Mouse (Mus musculus) stomach, embryonic 14.5 days (tissue): ENCODE results near the gene Hist1h2bc. TPM values are rescaled to one million over a fixed set of nuclear protein-coding genes. Genes with fewer than 3 reads are reported as not detected.

Experiments used
- ATAC-seq: fragments of 200-750 bp; cut with Nextera tagmentation; 2 replicates; pipeline ENCODE4 v1.8.0; 2017; ENCODE audit warnings: low read depth, moderate TSS enrichment; ENCODE audit not compliant: insufficient number of reproducible peaks, insufficient read depth, low FRiP score
- H3K27ac ChIP-seq: fragments of 300-500 bp; sonication (generic); 2 replicates; pipeline ENCODE4 v1.5.1; 2014; ENCODE audit warnings: mild to moderate bottlenecking, low read length, moderate library complexity, mixed read lengths
- H3K27me3 ChIP-seq: fragments of 300-500 bp; sonication (generic); 2 replicates; pipeline ENCODE4 v1.6.1; 2014; ENCODE audit warnings: low read length, control low read depth, mixed read lengths; ENCODE audit not compliant: control insufficient read depth, insufficient read depth
- H3K36me3 ChIP-seq: fragments of 300-500 bp; sonication (generic); 2 replicates; pipeline ENCODE4 v1.6.1; 2014; ENCODE audit warnings: mild to moderate bottlenecking, control low read depth, low read length, moderate library complexity, mixed read lengths; ENCODE audit not compliant: control insufficient read depth, insufficient read depth
- H3K4me1 ChIP-seq: fragments of 300-500 bp; sonication (generic); 2 replicates; pipeline ENCODE4 v1.6.1; 2014; ENCODE audit warnings: low read length, control low read depth, mixed read lengths; ENCODE audit not compliant: control insufficient read depth, insufficient read depth
- H3K4me2 ChIP-seq: fragments of 300-500 bp; sonication (generic); replicated peaks from 2 replicates; pipeline ENCODE4 v1.6.1; 2014; ENCODE audit warnings: low read depth, low read length, control low read depth
- H3K4me3 ChIP-seq: fragments of 300-500 bp; sonication (generic); 2 replicates; pipeline ENCODE4 v1.5.1; 2014; ENCODE audit warnings: low read depth, low read length, control low read depth
- H3K9ac ChIP-seq: fragments of 300-500 bp; sonication (generic); replicated peaks from 2 replicates; pipeline ENCODE4 v1.6.1; 2014; ENCODE audit warnings: low read depth, mild to moderate bottlenecking, control low read depth, low read length, moderate library complexity, mixed read lengths
- H3K9me3 ChIP-seq: fragments of 300-500 bp; sonication (generic); 2 replicates; pipeline ENCODE4 v1.6.1; 2016; ENCODE audit warnings: low read depth, low read length, control low read depth; ENCODE audit not compliant: control insufficient read depth
- WGBS: fragments of 180-500 bp; shearing (Covaris S2); extraction: QIAGEN DNeasy Blood & Tissue Kit; methylation state at CpG from one replicate; pipeline ENCODE4 v1.1.7; 2014; 5-methylcytosine and 5-hydroxymethylcytosine counted together
- polyA plus RNA-seq: library from polyadenylated mRNA; unstranded; fragments of >200 nt; fragmentation: Nextera tagmentation; extraction: Ambion mirVana; gene quantifications from 2 replicates; pipeline ENCODE4 v1.2.1, GENCODE M21; 2014

Gene Hist1h2bc
- polyA plus RNA-seq, 1 experiment from 2014 or later = 65.1 TPM

DNA sequence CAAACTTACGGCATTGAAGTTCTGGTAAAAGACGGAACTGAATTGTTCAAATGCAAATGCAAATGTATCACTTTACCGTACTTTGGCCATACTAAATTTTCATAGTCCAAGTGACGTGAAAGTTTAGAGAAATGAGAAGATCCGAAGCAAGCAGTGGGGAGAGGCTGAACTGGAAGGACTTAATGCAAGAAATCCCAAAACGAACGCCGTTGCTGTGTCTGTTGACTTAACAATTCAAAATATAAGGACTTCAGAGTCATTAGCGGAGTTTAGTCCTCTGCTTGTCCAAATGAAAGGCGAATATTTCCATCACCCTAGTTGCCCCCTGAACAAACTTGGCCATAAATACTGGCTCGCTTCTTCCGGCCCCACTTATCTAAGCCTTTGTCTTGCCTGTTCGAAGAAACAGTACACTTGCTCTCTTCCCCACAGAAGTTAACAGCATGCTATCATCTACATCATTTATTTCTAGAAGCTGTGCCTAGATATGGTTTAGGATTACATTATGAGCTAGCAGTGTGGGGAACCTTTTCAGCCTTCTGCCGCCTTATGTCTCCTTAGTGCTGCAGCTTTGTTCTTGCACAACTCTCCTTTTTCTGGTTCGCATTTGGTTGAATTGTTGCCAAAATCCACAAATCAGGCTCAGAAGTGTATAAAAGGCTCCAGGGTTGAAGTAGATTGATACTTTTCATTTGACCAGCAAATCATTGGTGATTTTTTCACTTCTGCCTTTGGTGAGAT, 1.3 kb downstream of the Hist1h2bc start:
- 4% methylated on average over 15 of the region's 15 CpGs for WGBS
- Histone ChIP-seq H3K9me3 (no peaks in the 10 kb centered on the region), H3K4me1 (peaks cover 9% of the 10 kb centered on the region; the same call in 1 of the 2 replicates), H3K4me3 (peak overlapping the region; percentile 34), H3K9ac (peak overlapping the region; percentile 55), H3K27me3 (no peaks in the 10 kb centered on the region), H3K27ac (peak overlapping the region; percentile 98), H3K36me3 (no peaks in the 10 kb centered on the region), H3K4me2 (peak overlapping the region; percentile 78)
- no peak for ATAC-seq

DNA sequence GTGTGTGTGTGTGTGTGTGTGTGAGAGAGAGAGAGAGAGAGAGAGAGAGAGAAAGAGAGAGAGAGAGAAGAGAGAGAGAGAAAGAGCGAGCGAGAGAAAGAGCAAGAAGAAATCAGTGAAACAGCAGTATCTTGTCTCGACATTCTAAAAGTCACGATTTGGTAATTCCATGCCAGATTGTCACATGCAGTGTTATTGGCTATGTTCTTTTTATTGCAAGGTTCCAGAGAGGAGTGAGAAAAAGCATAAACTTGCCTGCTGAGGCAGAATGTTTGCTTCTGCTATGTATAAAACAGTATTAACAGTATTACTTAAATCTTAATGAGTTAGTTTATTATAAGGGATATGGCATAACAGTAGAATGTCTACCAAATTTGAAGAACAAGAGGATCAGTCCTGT, 2.0 kb downstream of the Hist1h2bc start:
- H3K27ac ChIP-seq = peak overlapping the region; percentile 98
- H3K36me3 ChIP-seq = no peaks in the 10 kb centered on the region
- peak overlapping the region; percentile 78 for H3K4me2 ChIP-seq
- 32% methylated on average over 4 of the region's 4 CpGs for WGBS
- H3K9ac ChIP-seq = peak overlapping the region; percentile 55
- H3K4me1 ChIP-seq = peaks cover 9% of the 10 kb centered on the region; the same call in 1 of the 2 replicates
- peak overlapping the region; percentile 34 for H3K4me3 ChIP-seq
- no peak for ATAC-seq
- no peaks in the 10 kb centered on the region for H3K27me3 ChIP-seq
- H3K9me3 ChIP-seq = no peaks in the 10 kb centered on the region

DNA sequence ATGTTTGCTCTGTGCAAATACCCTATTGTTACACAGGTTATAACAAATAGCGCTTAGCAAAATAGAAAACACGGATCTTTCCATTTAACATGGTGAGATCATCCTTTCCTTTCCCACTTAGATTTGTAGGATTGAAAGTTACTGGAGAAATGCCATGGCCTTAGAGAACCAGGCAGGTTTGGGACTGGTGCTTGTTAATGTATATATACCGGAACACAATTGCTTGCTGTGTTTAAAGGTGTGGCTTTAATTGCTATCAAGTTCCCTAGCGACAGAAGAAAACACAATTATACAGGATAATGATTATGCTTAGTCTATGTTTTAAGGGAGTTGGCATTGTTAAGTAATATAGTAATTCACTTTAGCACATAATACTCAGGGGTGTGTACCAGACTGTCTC, 3.2 kb downstream of the Hist1h2bc start:
- Histone ChIP-seq H3K4me2 (no peak overlapping the region), H3K4me3 (no peak overlapping the region), H3K9ac (no peak overlapping the region), H3K4me1 (peaks cover 9% of the 10 kb centered on the region; the same call in 1 of the 2 replicates), H3K27me3 (no peaks in the 10 kb centered on the region), H3K27ac (no peak overlapping the region), H3K9me3 (no peaks in the 10 kb centered on the region), H3K36me3 (no peaks in the 10 kb centered on the region)
- 63% methylated on average over 4 of the region's 4 CpGs for WGBS
- ATAC-seq = no peak

DNA sequence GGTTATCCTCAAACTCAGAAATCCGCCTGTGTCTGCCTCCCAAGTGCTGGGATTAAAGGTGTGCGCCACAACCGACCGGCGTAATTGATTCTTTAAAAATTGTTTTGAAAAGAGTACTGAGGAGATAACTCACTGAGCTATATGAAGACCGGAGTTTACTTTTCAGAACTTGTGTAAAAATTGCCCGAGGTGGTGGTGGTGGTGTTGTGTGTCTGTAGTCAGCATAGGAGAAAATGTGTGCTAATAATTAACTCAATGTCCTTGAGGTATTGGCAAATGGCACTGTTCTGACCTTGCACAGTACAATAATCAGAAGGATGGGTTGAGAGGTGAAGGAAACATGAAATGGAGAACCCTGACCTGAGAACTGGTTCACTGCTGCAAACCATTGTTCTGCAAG, 3.9 kb downstream of the Hist1h2bc start:
- H3K9me3 ChIP-seq = no peaks in the 10 kb centered on the region
- H3K4me1 ChIP-seq = peaks cover 5% of the 10 kb centered on the region; the same call in 1 of the 2 replicates
- H3K4me2 ChIP-seq = no peak overlapping the region
- no peaks in the 10 kb centered on the region for H3K27me3 ChIP-seq
- no peak for ATAC-seq
- H3K27ac ChIP-seq = no peak overlapping the region
- 83% methylated on average over 7 of the region's 7 CpGs for WGBS
- H3K36me3 ChIP-seq = no peaks in the 10 kb centered on the region
- no peak overlapping the region for H3K4me3 ChIP-seq
- no peak overlapping the region for H3K9ac ChIP-seq

DNA sequence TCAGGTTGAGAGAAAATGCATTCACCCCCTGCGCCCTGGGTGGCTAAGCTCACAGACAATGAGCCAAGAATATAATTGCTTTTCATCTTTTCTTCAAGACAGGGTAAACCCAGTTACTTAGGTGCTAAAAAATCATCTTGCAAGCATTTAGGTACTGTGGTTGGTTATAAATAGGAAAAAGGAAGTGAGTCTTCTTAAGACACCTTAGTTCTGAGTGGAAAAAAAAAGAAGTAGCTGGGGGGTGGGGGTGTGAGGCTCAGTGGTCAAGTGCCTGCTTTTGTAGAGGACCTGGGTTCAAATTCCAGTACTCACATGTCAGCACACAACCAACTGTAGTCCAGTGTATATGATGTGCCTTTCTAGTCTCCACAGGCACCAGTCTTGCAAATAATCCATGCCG, 5.0 kb downstream of the Hist1h2bc start:
- Histone ChIP-seq H3K9me3 (no peaks in the 10 kb centered on the region), H3K9ac (no peak overlapping the region), H3K36me3 (no peaks in the 10 kb centered on the region), H3K27ac (no peak overlapping the region), H3K4me1 (0 out of 2 replicates have a peak, but pooled peaks cover 3% of the 10 kb centered on the region), H3K4me2 (no peak overlapping the region), H3K27me3 (no peaks in the 10 kb centered on the region), H3K4me3 (no peak overlapping the region)
- WGBS = 92% methylated on average over 2 of the region's 2 CpGs
- no peak for ATAC-seq

DNA sequence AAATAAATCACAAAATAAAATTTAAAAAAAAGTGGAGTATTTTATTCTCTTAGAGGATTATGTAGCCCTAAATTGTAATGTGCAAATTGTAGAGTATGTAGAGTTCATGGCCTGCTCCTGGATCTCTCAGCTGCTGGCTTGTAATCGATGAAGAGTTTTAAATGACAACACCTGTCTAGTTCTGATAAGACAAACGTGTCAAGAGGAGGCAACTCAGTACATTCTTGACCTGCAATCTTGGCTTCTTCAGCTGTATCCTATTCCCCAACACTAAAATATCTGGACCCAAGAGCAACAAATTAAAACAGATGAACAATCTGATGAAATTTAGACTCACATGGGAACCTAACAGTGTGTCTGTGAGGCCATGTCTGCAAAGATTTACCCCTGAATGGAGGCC, 5.5 kb downstream of the Hist1h2bc start:
- H3K36me3 ChIP-seq = no peaks in the 10 kb centered on the region
- no peak overlapping the region for H3K4me3 ChIP-seq
- H3K9ac ChIP-seq = no peak overlapping the region
- H3K27ac ChIP-seq = no peak overlapping the region
- H3K27me3 ChIP-seq = no peaks in the 10 kb centered on the region
- 64% methylated on average over 2 of the region's 2 CpGs for WGBS
- no peak for ATAC-seq
- H3K9me3 ChIP-seq = no peaks in the 10 kb centered on the region
- H3K4me1 ChIP-seq = 0 out of 2 replicates have a peak, but pooled peaks cover 3% of the 10 kb centered on the region
- no peak overlapping the region for H3K4me2 ChIP-seq

DNA sequence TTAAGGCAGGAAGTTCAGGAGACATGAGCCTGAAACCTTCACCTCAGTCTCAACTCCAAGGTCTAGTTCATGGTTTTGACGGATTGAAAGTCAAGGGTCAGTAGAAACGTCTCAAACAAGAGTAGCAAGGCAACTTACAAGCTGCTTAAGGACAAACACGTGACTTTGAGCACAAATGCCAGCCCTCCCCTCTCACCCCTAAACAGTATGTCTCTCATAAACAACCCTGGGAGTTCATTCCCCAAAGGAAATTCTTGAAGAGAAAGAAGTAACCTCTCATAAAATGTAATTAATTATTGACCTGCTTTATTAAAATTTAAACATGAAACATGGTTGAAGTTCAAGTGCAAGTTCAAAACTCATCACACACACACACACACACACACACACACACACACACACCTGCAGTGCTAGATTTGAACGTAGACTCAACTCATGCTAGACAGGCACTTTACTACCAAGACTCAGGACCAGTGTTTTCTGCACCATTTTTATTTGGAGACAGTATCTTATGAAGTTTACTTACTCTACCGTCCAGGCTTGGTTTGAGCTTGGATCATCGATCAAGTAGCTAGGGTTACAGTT, 9.9 kb downstream of the Hist1h2bc start:
- no peaks in the 10 kb centered on the region for H3K27me3 ChIP-seq
- no peak overlapping the region for H3K27ac ChIP-seq
- H3K9me3 ChIP-seq = no peaks in the 10 kb centered on the region
- no peak overlapping the region for H3K9ac ChIP-seq
- no peak overlapping the region for H3K4me2 ChIP-seq
- WGBS = 65% methylated on average over 6 of the region's 6 CpGs
- no peaks in the 10 kb centered on the region for H3K36me3 ChIP-seq
- no peak for ATAC-seq
- no peak overlapping the region for H3K4me3 ChIP-seq
- 0 out of 2 replicates have a peak, but pooled peaks cover 3% of the 10 kb centered on the region for H3K4me1 ChIP-seq

DNA sequence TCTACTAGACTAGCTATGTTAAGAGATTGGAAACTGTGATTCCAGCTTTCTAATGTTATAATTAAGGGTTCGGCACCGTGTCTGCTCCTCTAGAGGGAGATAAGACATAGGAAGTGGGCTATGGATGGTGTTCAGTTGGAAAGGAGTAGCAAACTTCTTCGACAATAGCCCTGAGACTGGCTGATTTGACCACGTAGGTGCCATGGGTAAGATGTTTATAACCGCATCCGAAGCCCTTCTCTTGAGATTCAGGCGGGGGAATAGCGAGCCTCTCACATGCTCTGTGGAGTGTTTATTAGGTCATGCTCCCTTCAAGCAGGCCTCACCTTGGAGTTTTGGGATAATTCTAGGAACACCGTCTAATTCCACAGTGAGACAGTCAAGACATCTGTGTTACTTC, 11.0 kb downstream of the Hist1h2bc start:
- Histone ChIP-seq H3K4me1 (0 out of 2 replicates have a peak, but pooled peaks cover 5% of the 10 kb centered on the region), H3K27me3 (no peaks in the 10 kb centered on the region)
- WGBS = 93% methylated on average over 9 of the region's 9 CpGs

More for the DNA sequence above, 11.0 kb downstream of the Hist1h2bc start:
- Histone ChIP-seq H3K9ac (no peak overlapping the region), H3K4me3 (no peak overlapping the region), H3K9me3 (no peaks in the 10 kb centered on the region), H3K36me3 (no peaks in the 10 kb centered on the region), H3K4me2 (no peak overlapping the region), H3K27ac (no peak overlapping the region)
- ATAC-seq = no peak
